Mouse (Mus musculus) MEL (cell line): ENCODE measurements around the gene Cwf19l1. TPM values are rescaled to one million over a fixed set of nuclear protein-coding genes. Genes with fewer than 3 reads are reported as not detected.

Experiments used
- DNase-seq: peaks from one replicate; pipeline ENCODE4 v3.0.0; 2011; ENCODE audit warnings: low read depth, low spot score
- H3K27ac ChIP-seq: 2 replicates; pipeline ENCODE4 v1.5.1; 2012; ENCODE audit warnings: low read depth, mild to moderate bottlenecking, control low read depth, low read length, moderate library complexity; ENCODE audit not compliant: control insufficient read depth
- H3K27me3 ChIP-seq, 2 experiments: fragments of 150-350 bp in 1 of 2; sonication (generic) in 1 of 2; 2 replicates each; pipeline ENCODE4 v1.6.1; 2012; ENCODE audit warnings: low read length in 2 of 2, mild to moderate bottlenecking in 2 of 2, improper control_type of control experiment in 1 of 2, moderate library complexity in 1 of 2; ENCODE audit not compliant: insufficient read depth in 2 of 2, control insufficient read depth in 1 of 2
- H3K36me3 ChIP-seq, 2 experiments: 2 replicates each; pipeline ENCODE4 v1.6.1; 2012 to 2014; ENCODE audit warnings: low read length in 2 of 2, improper control_type of control experiment in 1 of 2, inconsistent platforms in 1 of 2, mild to moderate bottlenecking in 1 of 2; ENCODE audit not compliant: insufficient read depth in 2 of 2, control insufficient read depth in 1 of 2
- H3K4me1 ChIP-seq, 2 experiments: fragments of 150-350 bp in 1 of 2; sonication (generic) in 1 of 2; 2 replicates each; pipeline ENCODE4 v1.6.1; 2012; ENCODE audit warnings: low read length in 2 of 2, improper control_type of control experiment in 1 of 2, mild to moderate bottlenecking in 1 of 2; ENCODE audit not compliant: insufficient read depth in 2 of 2, control insufficient read depth in 1 of 2
- H3K4me3 ChIP-seq, 2 experiments: fragments of 150-350 bp in 1 of 2; sonication (generic) in 1 of 2; 2 replicates each; pipeline ENCODE4 v1.5.1; 2012; ENCODE audit warnings: low read depth in 2 of 2, low read length in 2 of 2, mild to moderate bottlenecking in 2 of 2, moderate library complexity in 2 of 2, control low read depth in 1 of 2, improper control_type of control experiment in 1 of 2; ENCODE audit not compliant: control insufficient read depth in 1 of 2, insufficient read depth in 1 of 2
- H3K79me2 ChIP-seq: 2 replicates; pipeline ENCODE4 v1.6.1; 2012; ENCODE audit warnings: mild to moderate bottlenecking, low read length, moderate library complexity; ENCODE audit not compliant: control insufficient read depth, poor library complexity, insufficient read depth
- H3K9ac ChIP-seq: 2 replicates; pipeline ENCODE4 v1.6.1; 2012; ENCODE audit warnings: low read depth, mild to moderate bottlenecking, control low read depth, low read length, moderate library complexity; ENCODE audit not compliant: control insufficient read depth, poor library complexity, severe bottlenecking
- H3K9me3 ChIP-seq: fragments of 150-350 bp; sonication (generic); replicated peaks from 2 replicates; pipeline ENCODE4 v1.6.1; 2012; ENCODE audit warnings: mild to moderate bottlenecking, low read length, improper control_type of control experiment, moderate library complexity; ENCODE audit not compliant: insufficient read depth
- CTCF ChIP-seq, 3 experiments: IDR thresholded peaks in 2 of 3; conservative IDR thresholded peaks in 1 of 3; 2 replicates each; pipeline ENCODE4 v1.5.1; 2011 to 2012; ENCODE audit warnings: low read length in 3 of 3, low read depth in 2 of 3, mild to moderate bottlenecking in 2 of 3, improper control_type of control experiment in 1 of 3, inconsistent platforms in 1 of 3, mixed read lengths in 1 of 3, moderate library complexity in 1 of 3; ENCODE audit not compliant: control insufficient read depth in 1 of 3, insufficient read depth in 1 of 3, poor library complexity in 1 of 3, severe bottlenecking in 1 of 3
- E2F4 ChIP-seq: IDR thresholded peaks from 2 replicates; pipeline ENCODE4 v1.6.1; 2011; ENCODE audit warnings: low read depth, low read length, improper control_type of control experiment, borderline replicate concordance
- EP300 ChIP-seq, 2 experiments: IDR thresholded peaks; 2 replicates each; pipeline ENCODE4 v1.6.1; 2011; ENCODE audit warnings: improper control_type of control experiment in 2 of 2, low read length in 2 of 2, low read depth in 1 of 2, mild to moderate bottlenecking in 1 of 2
- ETS1 ChIP-seq: IDR thresholded peaks from 2 replicates; pipeline ENCODE4 v1.6.1; 2012; ENCODE audit warnings: low read depth, mild to moderate bottlenecking, inconsistent platforms, low read length, improper control_type of control experiment, moderate library complexity
- JUND ChIP-seq: IDR thresholded peaks from 2 replicates; pipeline ENCODE4 v1.6.1; 2011; ENCODE audit warnings: low read depth, mild to moderate bottlenecking, improper control_type of control experiment, low read length
- MAZ ChIP-seq: IDR thresholded peaks from 2 replicates; pipeline ENCODE4 v1.6.1; 2012; ENCODE audit warnings: low read depth, mild to moderate bottlenecking, inconsistent platforms, low read length, improper control_type of control experiment
- MYB ChIP-seq: IDR thresholded peaks from 2 replicates; pipeline ENCODE4 v1.6.1; 2011; ENCODE audit warnings: mild to moderate bottlenecking, low read depth, low read length, improper control_type of control experiment
- NELFE ChIP-seq: IDR thresholded peaks from 2 replicates; pipeline ENCODE4 v1.6.1; 2011; ENCODE audit warnings: low read depth, low read length, improper control_type of control experiment
- POLR2AphosphoS2 ChIP-seq: IDR thresholded peaks from 2 replicates; pipeline ENCODE4 v1.6.1; 2011; ENCODE audit warnings: low read length, improper control_type of control experiment
- RAD21 ChIP-seq: IDR thresholded peaks from 2 replicates; pipeline ENCODE4 v1.6.1; 2011; ENCODE audit warnings: mild to moderate bottlenecking, low read depth, low read length, improper control_type of control experiment
- RCOR1 ChIP-seq: IDR thresholded peaks from 2 replicates; pipeline ENCODE4 v1.6.1; 2012; ENCODE audit warnings: low read depth, mild to moderate bottlenecking, inconsistent platforms, low read length, improper control_type of control experiment
- SMC3 ChIP-seq: IDR thresholded peaks from 2 replicates; pipeline ENCODE4 v1.6.1; 2011; ENCODE audit warnings: low read depth, low read length, improper control_type of control experiment
- TAL1 ChIP-seq: IDR thresholded peaks from 2 replicates; pipeline ENCODE4 v1.6.1; 2012; ENCODE audit warnings: mild to moderate bottlenecking, inconsistent platforms, low read length, moderate library complexity, mixed read lengths
- TCF12 ChIP-seq: IDR thresholded peaks from 2 replicates; pipeline ENCODE4 v1.6.1; 2014; ENCODE audit warnings: low read depth, mild to moderate bottlenecking, inconsistent platforms, low read length, improper control_type of control experiment, moderate library complexity
- USF1 ChIP-seq: IDR thresholded peaks from 2 replicates; pipeline ENCODE4 v1.6.1; 2014; ENCODE audit warnings: low read depth, mild to moderate bottlenecking, inconsistent platforms, low read length, improper control_type of control experiment, moderate library complexity
- USF2 ChIP-seq, 2 experiments: IDR thresholded peaks; 2 replicates each; pipeline ENCODE4 v1.6.1; 2011 to 2012; ENCODE audit warnings: improper control_type of control experiment in 2 of 2, low read length in 2 of 2, borderline replicate concordance in 1 of 2, inconsistent platforms in 1 of 2, low read depth in 1 of 2, mild to moderate bottlenecking in 1 of 2; ENCODE audit not compliant: insufficient read depth in 1 of 2
- ZC3H11A ChIP-seq: IDR thresholded peaks from 2 replicates; pipeline ENCODE4 v1.6.1; 2012; ENCODE audit warnings: low read depth, mild to moderate bottlenecking, inconsistent platforms, low read length, improper control_type of control experiment
- ZKSCAN1 ChIP-seq: IDR thresholded peaks from 2 replicates; pipeline ENCODE4 v1.6.1; 2012; ENCODE audit warnings: low read depth, mild to moderate bottlenecking, inconsistent platforms, low read length, improper control_type of control experiment, moderate library complexity
- ZMIZ1 ChIP-seq: IDR thresholded peaks from 2 replicates; pipeline ENCODE4 v1.6.1; 2012; ENCODE audit warnings: low read depth, mild to moderate bottlenecking, inconsistent platforms, low read length, improper control_type of control experiment, moderate library complexity
- ZNF384 ChIP-seq: IDR thresholded peaks from 2 replicates; pipeline ENCODE4 v1.6.1; 2012; ENCODE audit warnings: low read depth, mild to moderate bottlenecking, inconsistent platforms, low read length, improper control_type of control experiment
- polyA plus RNA-seq, 2 experiments: library from polyadenylated mRNA; stranded (reverse) in 1 of 2; unstranded in 1 of 2; fragments of >175 nt in 1 of 2; fragments of >200 nt in 1 of 2; gene quantifications; 2 replicates each; pipeline versions ENCODE4 v1.2.1 to v1.2.4; 2012; ENCODE audit warnings: low replicate concordance in 2 of 2, low read depth in 1 of 2; ENCODE audit not compliant: insufficient read length in 2 of 2, insufficient read depth in 1 of 2, missing spikeins in 1 of 2
- total RNA-seq: library from RNA; depleted of rRNA; stranded (reverse); fragments of 300-350 nt; gene quantifications from 2 replicates; pipeline ENCODE4 v1.2.3, GENCODE M21; 2012

The Cwf19l1 gene
- total and polyA plus RNA-seq, 3 experiments = 28.2 to 68.6 TPM; not detected in 1

- TF ChIP-seq USF1 (no peak), E2F4 (no peak), MAZ (no peak), RCOR1 (no peak), USF2 (IDR thresholded peaks at IDR 0.05; ENCODE audit: borderline replicate concordance in 1 of 2, insufficient read depth in 1 of 2, low read depth in 1 of 2, low read length in 2 of 2) (no peak), ZKSCAN1 (no peak), CTCF (IDR thresholded peaks at IDR 0.05 in 2 of 3, conservative IDR thresholded peaks at IDR 0.05 in 1 of 3; ENCODE audit: control insufficient read depth in 1 of 3, insufficient read depth in 1 of 3, low read depth in 2 of 3, low read length in 3 of 3, poor library complexity in 1 of 3, severe bottlenecking in 1 of 3) (no peak), NELFE (no peak), JUND (no peak)
- H3K79me2 ChIP-seq = no peaks in the 10 kb centered on the region
- DNase-seq = no peak
- H3K4me3 ChIP-seq = no peak overlapping the region
- H3K9ac ChIP-seq = no peak overlapping the region
- no peaks in the 10 kb centered on the region for H3K27me3 ChIP-seq
- H3K36me3 ChIP-seq = peaks cover 3 to 54% of the 10 kb centered on the region in 2 experiments; a peak in 3 of 4 replicates
- no peaks in the 10 kb centered on the region for H3K9me3 ChIP-seq
- H3K27ac ChIP-seq = no peak overlapping the region
- H3K4me1 ChIP-seq = peaks cover 0 to 3% of the 10 kb centered on the region in 2 experiments; a peak in 2 of 4 replicates
These were observed 55.7 kb downstream of the Cwf19l1 start for GRCm38 (mm10) chr19:44080023-44080422.

- no peak overlapping the region for H3K9ac ChIP-seq
- peak; percentile 63 for TF ChIP-seq ZNF384
- no peak for TF ChIP-seq TAL1
- TF ChIP-seq MYB = no peak
- TF ChIP-seq NELFE = no peak
- TF ChIP-seq ETS1 = no peak
- TF ChIP-seq, all 39 proteins: peak for 1
- no peak overlapping the region for H3K4me3 ChIP-seq
- H3K79me2 ChIP-seq = no peaks in the 10 kb centered on the region
- no peak for DNase-seq
- H3K4me1 ChIP-seq = peaks cover 0 to 3% of the 10 kb centered on the region in 2 experiments; a peak in 2 of 4 replicates
- peaks cover 3 to 42% of the 10 kb centered on the region in 2 experiments; a peak in 3 of 4 replicates for H3K36me3 ChIP-seq
- H3K9me3 ChIP-seq = no peaks in the 10 kb centered on the region
- H3K27ac ChIP-seq = no peak overlapping the region
- no peaks in the 10 kb centered on the region for H3K27me3 ChIP-seq
These were observed 58.7 kb downstream of the Cwf19l1 start for GRCm38 (mm10) chr19:44077024-44077423.

- Histone ChIP-seq H3K4me1 (peaks cover 0 to 3% of the 10 kb centered on the region in 2 experiments; a peak in 2 of 4 replicates), H3K4me3 (no peak overlapping the region), H3K27me3 (no peaks in the 10 kb centered on the region)
These were observed 59.2 kb downstream of the Cwf19l1 start for GRCm38 (mm10) chr19:44076457-44076856.

More at GRCm38 (mm10) chr19:44076457-44076856, 59.2 kb downstream of the Cwf19l1 start:
- H3K36me3 ChIP-seq = peaks cover 3 to 38% of the 10 kb centered on the region in 2 experiments; a peak in 3 of 4 replicates
- H3K9ac ChIP-seq = no peak overlapping the region
- no peaks in the 10 kb centered on the region for H3K9me3 ChIP-seq
- no peak for DNase-seq
- no peaks in the 10 kb centered on the region for H3K79me2 ChIP-seq
- no peak for TF ChIP-seq POLR2AphosphoS2
- TF ChIP-seq TAL1 = no peak
- TF ChIP-seq ZMIZ1 = no peak
- TF ChIP-seq EP300 (IDR thresholded peaks at IDR 0.05; ENCODE audit: low read depth in 1 of 2, low read length in 2 of 2) = no peak
- TF ChIP-seq USF1 = no peak
- no peak for TF ChIP-seq TCF12
- TF ChIP-seq SMC3 = no peak
- TF ChIP-seq ZKSCAN1 = no peak
- no peak for TF ChIP-seq RAD21
- TF ChIP-seq ZC3H11A = no peak
- no peak for TF ChIP-seq CTCF (IDR thresholded peaks at IDR 0.05 in 2 of 3, conservative IDR thresholded peaks at IDR 0.05 in 1 of 3; ENCODE audit: control insufficient read depth in 1 of 3, insufficient read depth in 1 of 3, low read depth in 2 of 3, low read length in 3 of 3, poor library complexity in 1 of 3, severe bottlenecking in 1 of 3)
- H3K27ac ChIP-seq = no peak overlapping the region
